Mouse (Mus musculus): Measurements from ENCODE around the gene Platr25. TPM values are rescaled to one million over a fixed set of nuclear protein-coding genes. Genes with fewer than 3 reads are reported as not detected.
"Not testable (repeated sequence)": the region's sequence is repeated elsewhere in the genome, so short reads cannot be mapped to it uniquely, and the experiment has no call there.

Gene Platr25
- polyA plus RNA-seq, 1 experiment from 2014 or later = 34.6 TPM

DNA sequence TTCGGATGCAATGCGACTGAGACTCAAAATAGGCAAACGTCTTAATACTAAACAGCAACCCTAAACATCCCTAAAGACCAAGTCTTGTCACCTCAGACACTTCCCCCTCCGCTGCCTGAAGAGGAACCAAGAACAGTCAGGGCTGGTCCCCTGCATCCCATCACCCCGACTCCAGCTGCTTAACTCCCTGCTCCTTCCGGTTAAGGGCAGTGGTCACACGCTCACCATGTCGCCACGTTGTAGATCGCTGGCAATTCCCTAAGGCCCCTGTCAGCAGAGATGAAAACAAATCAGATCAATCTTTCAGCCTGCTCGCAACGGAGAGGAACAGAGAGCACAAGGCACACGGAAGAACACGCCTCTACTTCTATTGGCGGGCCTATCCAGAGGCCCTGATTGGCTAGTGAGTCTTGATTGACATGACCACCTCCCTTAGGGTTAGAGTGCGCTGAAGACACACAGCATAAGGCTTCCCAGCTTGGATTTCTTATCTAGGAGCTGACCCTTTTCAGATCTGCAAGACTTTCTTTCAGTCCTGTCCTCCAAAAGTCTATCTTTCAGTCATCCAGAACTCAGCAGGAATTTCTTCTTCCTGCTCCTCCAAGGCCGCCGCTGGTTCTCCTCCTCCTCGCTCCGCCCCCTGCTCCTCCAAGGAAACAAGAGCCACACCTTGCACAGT is 75.8 kb downstream of the Platr25 start:
- H3K4me1 ChIP-seq (ENCODE audit: control insufficient read depth, insufficient read depth, low read length); H3K36me3 ChIP-seq (ENCODE audit: control insufficient read depth, insufficient read depth, low read length); H3K27me3 ChIP-seq (ENCODE audit: control insufficient read depth, insufficient read depth, low read length); H3K27ac ChIP-seq (ENCODE audit: low read depth, low read length); H3K9me3 ChIP-seq (ENCODE audit: control insufficient read depth, low read length): not testable (repeated sequence)
- 2% methylated on average over 16 of the region's 20 CpGs for WGBS
- DNase-seq (ENCODE audit: low spot score) (peak; percentile 48), ATAC-seq (ENCODE audit: insufficient read depth, low FRiP score, low TSS enrichment) (peak; percentile 99)
- H3K4me3 ChIP-seq (ENCODE audit: low read depth, low read length) = peak overlapping the region; percentile 39
- peak overlapping the region; percentile 38 for H3K4me2 ChIP-seq (ENCODE audit: low read depth)
- H3K9ac ChIP-seq (ENCODE audit: low read length) = peak overlapping the region; percentile 41

DNA sequence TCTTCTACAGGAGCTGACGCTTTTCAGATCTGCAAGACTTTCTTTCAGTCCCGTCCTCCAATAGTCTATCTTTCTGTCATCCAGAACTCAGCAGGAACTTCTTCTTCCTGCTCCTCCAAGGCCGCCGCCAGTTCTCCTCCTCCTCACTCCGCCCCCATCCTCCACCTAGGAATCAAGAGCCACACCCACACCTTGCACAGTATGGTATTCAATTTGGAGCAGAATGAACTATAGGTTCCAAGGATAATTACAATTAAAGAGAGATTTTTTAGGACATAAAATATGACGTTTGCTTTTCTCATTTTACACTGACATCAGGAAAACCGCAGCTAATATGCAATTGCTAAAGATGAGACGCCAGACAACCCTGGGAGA is 107.2 kb downstream of the Platr25 start:
- Histone ChIP-seq H3K27ac (ENCODE audit: low read depth, low read length) (no peak overlapping the region), H3K4me1 (ENCODE audit: control insufficient read depth, insufficient read depth, low read length) (no peaks in the 10 kb centered on the region), H3K4me2 (ENCODE audit: low read depth) (peak overlapping the region; percentile 44), H3K36me3 (ENCODE audit: control insufficient read depth, insufficient read depth, low read length) (no peaks in the 10 kb centered on the region), H3K4me3 (ENCODE audit: low read depth, low read length) (peak overlapping the region; percentile 46), H3K9me3 (ENCODE audit: control insufficient read depth, low read length) (no peaks in the 10 kb centered on the region), H3K27me3 (ENCODE audit: control insufficient read depth, insufficient read depth, low read length) (no peaks in the 10 kb centered on the region), H3K9ac (ENCODE audit: low read length) (no peak overlapping the region)
- 24% methylated on average over 8 of the region's 8 CpGs for WGBS
- ATAC-seq (ENCODE audit: insufficient read depth, low FRiP score, low TSS enrichment) (peak; percentile 86), DNase-seq (ENCODE audit: low spot score) (no peak)

DNA sequence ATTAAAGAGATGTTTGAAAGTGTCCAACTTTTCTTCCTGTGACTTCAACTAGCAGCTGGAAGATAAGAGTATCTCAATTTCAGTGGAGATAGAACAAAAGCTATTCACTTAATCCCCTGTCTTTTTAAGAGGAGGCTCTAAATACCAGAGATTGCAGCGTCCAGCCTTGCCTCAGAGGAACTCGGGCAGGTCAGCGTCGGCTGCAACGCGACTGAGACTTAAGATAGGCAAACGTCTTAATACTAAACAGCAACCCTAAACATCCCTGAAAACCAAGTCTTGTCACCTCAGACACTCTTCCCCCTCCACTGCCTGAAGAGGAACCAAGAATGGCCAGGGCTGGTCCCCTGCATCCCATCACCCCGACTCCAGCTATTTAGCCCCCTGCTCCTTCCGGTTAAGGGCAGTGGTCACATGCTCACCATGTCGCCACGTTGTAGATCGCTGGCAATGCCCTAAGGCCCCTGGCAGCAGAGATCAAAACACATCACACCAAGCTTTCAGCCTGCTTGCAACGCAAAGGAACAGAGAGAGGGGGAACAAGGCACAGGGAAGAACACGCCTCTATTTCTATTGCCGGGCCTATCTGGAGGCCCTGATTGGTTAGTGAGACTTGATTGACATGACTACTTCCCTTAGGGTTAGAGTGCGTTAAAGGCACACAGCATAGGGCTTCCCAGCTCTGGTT is 107.7 kb downstream of the Platr25 start:
- H3K36me3 ChIP-seq (ENCODE audit: control insufficient read depth, insufficient read depth, low read length); H3K9me3 ChIP-seq (ENCODE audit: control insufficient read depth, low read length); H3K27me3 ChIP-seq (ENCODE audit: control insufficient read depth, insufficient read depth, low read length); H3K4me1 ChIP-seq (ENCODE audit: control insufficient read depth, insufficient read depth, low read length); H3K27ac ChIP-seq (ENCODE audit: low read depth, low read length): not testable (repeated sequence)
- peak; percentile 65 for DNase-seq (ENCODE audit: low spot score)
- Histone ChIP-seq H3K4me2 (ENCODE audit: low read depth) (peak overlapping the region; percentile 44), H3K4me3 (ENCODE audit: low read depth, low read length) (peak overlapping the region; percentile 46), H3K9ac (ENCODE audit: low read length) (peak overlapping the region; percentile 61)
- 2% methylated on average over 16 of the region's 16 CpGs for WGBS
- ATAC-seq (ENCODE audit: insufficient read depth, low FRiP score, low TSS enrichment) = peak; percentile 100

DNA sequence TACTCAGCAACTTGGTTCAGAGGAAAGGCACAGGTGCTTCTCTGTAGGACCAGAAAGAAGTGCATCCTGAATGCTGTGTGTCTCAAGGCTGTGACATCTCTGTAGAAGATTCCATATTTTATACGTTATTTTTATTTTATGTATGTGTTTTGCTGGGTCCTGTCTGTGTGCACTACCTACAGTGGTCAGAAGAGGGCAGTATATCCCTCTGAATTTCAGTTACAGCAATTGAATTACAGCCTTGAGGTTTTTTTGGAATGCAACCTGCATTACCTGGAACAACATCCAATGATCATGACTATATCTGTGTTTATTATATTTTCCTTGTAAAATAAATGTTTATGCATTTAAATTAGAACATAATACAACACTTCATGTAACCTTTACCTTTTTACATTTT is 133.4 kb downstream of the Platr25 start:
- not testable (repeated sequence) for ATAC-seq (ENCODE audit: insufficient read depth, low FRiP score, low TSS enrichment)

DNA sequence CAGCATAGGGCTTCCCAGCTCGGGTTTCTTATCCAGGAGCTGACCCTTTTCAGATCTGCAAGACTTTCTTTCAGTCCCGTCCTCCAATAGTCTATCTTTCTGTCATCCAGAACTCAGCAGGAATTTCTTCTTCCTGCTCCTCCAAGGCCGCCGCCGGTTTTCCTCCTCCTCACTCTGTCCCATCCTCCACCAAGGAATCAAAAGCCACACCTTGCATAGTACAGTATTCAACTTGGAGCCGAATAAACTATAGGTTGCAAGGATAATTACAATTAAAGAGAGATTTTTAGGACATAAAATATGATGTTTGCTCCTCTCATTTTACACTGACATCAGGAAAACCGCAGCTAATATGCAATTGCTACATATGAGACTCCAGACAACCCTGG is 136.2 kb downstream of the Platr25 start:
- DNase-seq (ENCODE audit: low spot score) (peak; percentile 21), ATAC-seq (ENCODE audit: insufficient read depth, low FRiP score, low TSS enrichment) (peak; percentile 81)
- Histone ChIP-seq H3K4me2 (ENCODE audit: low read depth) (peak overlapping the region; percentile 42), H3K4me3 (ENCODE audit: low read depth, low read length) (peak overlapping the region; percentile 41)
- not testable (repeated sequence) for H3K27me3 ChIP-seq (ENCODE audit: control insufficient read depth, insufficient read depth, low read length); H3K27ac ChIP-seq (ENCODE audit: low read depth, low read length); H3K36me3 ChIP-seq (ENCODE audit: control insufficient read depth, insufficient read depth, low read length); H3K4me1 ChIP-seq (ENCODE audit: control insufficient read depth, insufficient read depth, low read length); H3K9ac ChIP-seq (ENCODE audit: low read length); H3K9me3 ChIP-seq (ENCODE audit: control insufficient read depth, low read length)
- 8% methylated on average over 7 of the region's 7 CpGs for WGBS

More for the DNA sequence above, 133.4 kb downstream of the Platr25 start:
- H3K36me3 ChIP-seq (ENCODE audit: control insufficient read depth, insufficient read depth, low read length); H3K9ac ChIP-seq (ENCODE audit: low read length); H3K27me3 ChIP-seq (ENCODE audit: control insufficient read depth, insufficient read depth, low read length); H3K9me3 ChIP-seq (ENCODE audit: control insufficient read depth, low read length); H3K4me2 ChIP-seq (ENCODE audit: low read depth); H3K4me1 ChIP-seq (ENCODE audit: control insufficient read depth, insufficient read depth, low read length); DNase-seq (ENCODE audit: low spot score); H3K27ac ChIP-seq (ENCODE audit: low read depth, low read length); H3K4me3 ChIP-seq (ENCODE audit: low read depth, low read length): not testable (repeated sequence)
- WGBS = 52% methylated on average over 1 of the region's 1 CpGs

DNA sequence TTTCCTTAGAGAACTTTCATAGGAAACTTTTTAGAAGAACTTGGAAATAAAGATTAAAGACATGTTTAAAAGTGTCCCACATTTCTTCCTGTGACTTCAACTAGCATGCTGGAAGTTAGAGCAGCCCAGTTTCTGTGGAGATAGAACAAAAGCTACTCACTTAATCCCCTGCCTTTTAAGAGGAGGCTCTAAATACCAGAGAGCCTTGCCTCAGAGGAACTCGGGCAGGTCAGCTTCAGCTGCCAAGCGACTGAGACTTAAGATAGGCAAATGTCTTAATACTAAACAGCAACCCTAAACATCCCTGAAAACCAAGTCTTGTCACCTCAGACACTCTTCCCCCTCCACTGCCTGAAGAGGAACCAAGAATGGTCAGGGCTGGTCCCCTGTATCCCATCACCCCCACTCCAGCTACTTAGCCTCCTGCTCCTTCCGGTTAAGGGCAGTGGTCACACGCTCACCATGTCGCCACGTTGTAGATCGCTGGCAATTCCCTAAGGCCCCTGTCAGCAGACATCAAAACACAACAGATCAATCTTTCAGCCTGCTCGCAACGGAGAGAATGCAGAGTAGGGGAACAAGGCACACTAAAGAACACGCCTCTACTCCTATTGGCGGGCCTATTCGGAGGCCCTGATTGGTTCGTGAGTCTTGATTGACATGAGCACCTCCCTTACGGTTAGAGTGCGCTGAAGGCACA is 136.8 kb downstream of the Platr25 start, which contains the start of gene 6720489N17Rik:
6720489N17Rik (minus strand) TSS at position 606 of the 700 bp plus-strand sequence.
- H3K36me3 ChIP-seq (ENCODE audit: control insufficient read depth, insufficient read depth, low read length); H3K27ac ChIP-seq (ENCODE audit: low read depth, low read length); H3K9me3 ChIP-seq (ENCODE audit: control insufficient read depth, low read length); H3K4me1 ChIP-seq (ENCODE audit: control insufficient read depth, insufficient read depth, low read length); H3K27me3 ChIP-seq (ENCODE audit: control insufficient read depth, insufficient read depth, low read length): not testable (repeated sequence)
- Histone ChIP-seq H3K9ac (ENCODE audit: low read length) (peak within 1 kb of the TSS; percentile 53), H3K4me2 (ENCODE audit: low read depth) (peak within 1 kb of the TSS; percentile 42), H3K4me3 (ENCODE audit: low read depth, low read length) (peak within 1 kb of the TSS; percentile 41)
- DNase-seq (ENCODE audit: low spot score) (peak; percentile 85), ATAC-seq (ENCODE audit: insufficient read depth, low FRiP score, low TSS enrichment) (peak; percentile 100)
- 1% methylated on average over 15 of the region's 15 CpGs for WGBS

MicroRNA genes within 50 kb of the gene (microRNA counts, 519-probe panel; counts per million panel counts)
- microRNA mmu-miR-713 = 171 counts per million, percentile 57 among the panel's probes with 10 or more counts

Small RNAs within 50 kb of the gene (microRNA-seq; reads per million reads assigned to microRNA genes)
- gene Gm24020 (not detected), gene Gm24588 (not detected), gene Mir713 (not detected)

Other genes with a start within 250 kb of the Platr25 start
- 0.31 TPM in 1 of 2 replicates, not detected in the other for gene Zfp935, start 202.2 kb downstream of the Platr25 start, polyA plus RNA-seq (2014; fragmentation: Nextera tagmentation; extraction: Ambion mirVana)
- gene Zfp934, start 189.5 kb downstream of the Platr25 start, polyA plus RNA-seq (2014; fragmentation: Nextera tagmentation; extraction: Ambion mirVana) = 20.0 and 24.7 TPM in 2 replicates
- 14.4 and 16.8 TPM in 2 replicates for gene 6720489N17Rik, start 136.5 kb downstream of the Platr25 start, polyA plus RNA-seq (2014; fragmentation: Nextera tagmentation; extraction: Ambion mirVana)
- gene Gm5141, start 25.1 kb upstream of the Platr25 start, polyA plus RNA-seq (2014; fragmentation: Nextera tagmentation; extraction: Ambion mirVana) = 11.0 and 12.0 TPM in 2 replicates
- not detected in 2 replicates for gene Fbp2, start 97.7 kb upstream of the Platr25 start, polyA plus RNA-seq (2014; fragmentation: Nextera tagmentation; extraction: Ambion mirVana)
- gene Fbp1, start 127.6 kb upstream of the Platr25 start, polyA plus RNA-seq (2014; fragmentation: Nextera tagmentation; extraction: Ambion mirVana) = 0.32 TPM in 1 of 2 replicates, not detected in the other
- gene 2010111I01Rik, start 204.2 kb upstream of the Platr25 start, polyA plus RNA-seq (2014; fragmentation: Nextera tagmentation; extraction: Ambion mirVana) = 79.9 and 80.8 TPM in 2 replicates